Comparison of ENCODE assay signal across 19 mouse cellular contexts in the genomic region with DNA sequence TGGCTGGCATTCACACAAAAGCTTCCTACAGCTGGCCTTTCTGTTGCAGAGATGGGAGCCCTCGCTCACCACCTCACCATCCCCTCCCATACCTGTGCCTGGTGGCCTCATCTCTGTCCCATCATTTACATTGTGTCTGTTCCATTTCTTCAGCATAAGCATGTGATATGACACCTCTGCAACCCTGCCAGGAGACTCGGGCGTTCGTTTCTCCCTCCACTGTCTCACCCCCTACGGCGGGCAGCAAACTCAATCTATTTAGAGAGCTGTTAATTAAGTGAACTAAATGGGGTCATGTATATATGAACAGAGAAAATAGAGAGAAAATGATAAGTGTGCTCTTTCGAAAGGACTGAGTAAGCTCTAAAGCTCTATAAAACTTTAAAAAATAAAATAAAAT.
"Had no signal": no experiment of that assay in that cellular context is flagged by ENCODE, and none has a peak within 500 bp of the region (broad histone marks: within the 10 kb centered on the region; RNA-seq: fewer than 3 reads in every experiment).

No protein-coding gene starts in this region.

- H3K9ac ChIP-seq: liver, embryonic 15.5 days; liver, postnatal 0 days; lung, embryonic 15.5 days; midbrain, embryonic 13.5 days; midbrain, embryonic 15.5 days; neural tube, embryonic 13.5 days; stomach, embryonic 15.5 days had no signal

- H3K27ac ChIP-seq: liver, embryonic 15.5 days; lung, embryonic 15.5 days; macrophage; midbrain, embryonic 13.5 days; midbrain, embryonic 15.5 days; neural tube, embryonic 13.5 days; stomach, embryonic 15.5 days; stomach, postnatal 0 days had no signal

- DNase-seq: liver, postnatal 0 days; lung, adult 2 months; lung, postnatal 14 days; lung, postnatal 36 days; right cerebral cortex, postnatal 14 days; thymus, adult 2 months; thymus, postnatal 25 days; thymus, postnatal 4 days had no signal

- H3K9me3 ChIP-seq: liver, embryonic 15.5 days; lung, embryonic 15.5 days; megakaryocyte, embryonic 14.5 days; midbrain, embryonic 13.5 days; midbrain, embryonic 15.5 days; neural tube, embryonic 13.5 days; stomach, embryonic 15.5 days had no signal

- H3K4me2 ChIP-seq: liver, embryonic 15.5 days; lung, embryonic 15.5 days; midbrain, embryonic 11.5 days; midbrain, embryonic 13.5 days; midbrain, embryonic 15.5 days; neural tube, embryonic 13.5 days; stomach, embryonic 15.5 days had no signal

- H3K36me3 ChIP-seq: liver, embryonic 15.5 days; lung, embryonic 15.5 days; midbrain, embryonic 13.5 days; midbrain, embryonic 15.5 days; neural tube, embryonic 13.5 days; stomach, embryonic 15.5 days had no signal

- ATAC-seq: liver, postnatal 0 days; lung, postnatal 0 days; midbrain, embryonic 13.5 days; midbrain, embryonic 15.5 days had no signal

- H3K27me3 ChIP-seq: liver, embryonic 15.5 days; lung, embryonic 15.5 days; megakaryocyte, embryonic 14.5 days; midbrain, embryonic 13.5 days; midbrain, embryonic 15.5 days; neural tube, embryonic 13.5 days; stomach, embryonic 15.5 days had no signal

- H3K4me1 ChIP-seq: liver, embryonic 15.5 days; lung, embryonic 15.5 days; megakaryocyte, embryonic 14.5 days; midbrain, embryonic 13.5 days; midbrain, embryonic 15.5 days; neural tube, embryonic 13.5 days; stomach, embryonic 15.5 days had no signal

- H3K4me3 ChIP-seq: liver, embryonic 15.5 days; lung, embryonic 15.5 days; megakaryocyte, embryonic 14.5 days; midbrain, embryonic 13.5 days; midbrain, embryonic 15.5 days; neural tube, embryonic 13.5 days; stomach, embryonic 15.5 days had no signal
